Mouse (Mus musculus): ENCODE data around the gene Dtx3.

- TF ChIP-seq POLR2A (IDR thresholded peaks at IDR 0.05; ENCODE audit: low read depth, low read length): no peak
- no peak for TF ChIP-seq CTCF (IDR thresholded peaks at IDR 0.05; ENCODE audit: extremely low read depth, insufficient read depth, insufficient read length, insufficient replicate concordance)
Observed at GRCm38 (mm10) chr10:127227163-127227562, 31.6 kb upstream of the Dtx3 start.

All from spleen, adult 2 months (tissue).